Mouse (Mus musculus): ENCODE data around the gene Maff. TPM values are rescaled to one million over a fixed set of nuclear protein-coding genes. Genes with fewer than 3 reads are reported as not detected.

Maff gene
- 5.3 and 21.1 TPM in 2 replicates for polyA plus RNA-seq (2012; rRNA removed; ENCODE audit: low replicate concordance)

GRCm38 (mm10) chr15:79346051-79346793 lies at the start of gene Maff:
Maff (plus strand) TSS chr15:79346621.

GRCm38 (mm10) chr15:79328058-79328938 lies 18.1 kb upstream of the Maff start, which contains the start of gene Pla2g6:
Pla2g6 (minus strand) TSS chr15:79328390.

GRCm38 (mm10) chr15:79402836-79403762 lies 56.7 kb downstream of the Maff start, which contains the start of gene Tmem184b:
Tmem184b (minus strand) TSS chr15:79403569.

Other genes starting within 250 kb of the Maff start
- gene Micall1, start 237.7 kb upstream of the Maff start, polyA plus RNA-seq (2012; rRNA removed; ENCODE audit: low replicate concordance): 19.0 and 20.5 TPM in 2 replicates
- 39.5 and 50.7 TPM in 2 replicates for gene Polr2f, start 205.6 kb upstream of the Maff start, polyA plus RNA-seq (2012; rRNA removed; ENCODE audit: low replicate concordance)
- gene 1700088E04Rik, start 205.4 kb upstream of the Maff start, polyA plus RNA-seq (2012; rRNA removed; ENCODE audit: low replicate concordance): 0.91 and 1.4 TPM in 2 replicates
- gene Sox10, start 181.4 kb upstream of the Maff start, polyA plus RNA-seq (2012; rRNA removed; ENCODE audit: low replicate concordance): 2.8 and 3.6 TPM in 2 replicates
- 26.4 and 32.8 TPM in 2 replicates for gene Pick1, start 117.4 kb upstream of the Maff start, polyA plus RNA-seq (2012; rRNA removed; ENCODE audit: low replicate concordance)
- gene Gm49486, start 117.2 kb upstream of the Maff start, polyA plus RNA-seq (2012; rRNA removed; ENCODE audit: low replicate concordance): 0.09 TPM in 1 of 2 replicates, not detected in the other
- 0.78 and 2.5 TPM in 2 replicates for gene Slc16a8, start 91.9 kb upstream of the Maff start, polyA plus RNA-seq (2012; rRNA removed; ENCODE audit: low replicate concordance)
- 360 and 593 TPM in 2 replicates for gene Baiap2l2, start 61.1 kb upstream of the Maff start, polyA plus RNA-seq (2012; rRNA removed; ENCODE audit: low replicate concordance)
- gene Pla2g6, start 18.2 kb upstream of the Maff start, polyA plus RNA-seq (2012; rRNA removed; ENCODE audit: low replicate concordance): 40.2 and 50.6 TPM in 2 replicates
- gene Tmem184b, start 56.9 kb downstream of the Maff start, polyA plus RNA-seq (2012; rRNA removed; ENCODE audit: low replicate concordance): 97.5 and 100 TPM in 2 replicates
- gene Csnk1e, start 108.9 kb downstream of the Maff start, polyA plus RNA-seq (2012; rRNA removed; ENCODE audit: low replicate concordance): 14.1 and 18.0 TPM in 2 replicates
- gene Kcnj4, start 158.6 kb downstream of the Maff start, polyA plus RNA-seq (2012; rRNA removed; ENCODE audit: low replicate concordance): not detected in 2 replicates
- 12.8 and 13.6 TPM in 2 replicates for gene Kdelr3, start 169.8 kb downstream of the Maff start, polyA plus RNA-seq (2012; rRNA removed; ENCODE audit: low replicate concordance)
- 70.0 and 89.2 TPM in 2 replicates for gene Ddx17, start 200.1 kb downstream of the Maff start, polyA plus RNA-seq (2012; rRNA removed; ENCODE audit: low replicate concordance)